Mouse (Mus musculus) limb, embryonic 12.5 days (tissue): ENCODE results near the gene Rnf126. TPM values are rescaled to one million over a fixed set of nuclear protein-coding genes. Genes with fewer than 3 reads are reported as not detected.
"Not testable (repeated sequence)": the region's sequence is repeated elsewhere in the genome, so short reads cannot be mapped to it uniquely, and the experiment has no call there.

Experiments used
- ATAC-seq: fragments of 200-750 bp; cut with Nextera tagmentation; 2 replicates; pipeline ENCODE4 v1.8.0; 2017; ENCODE audit warnings: low read depth, moderate TSS enrichment; ENCODE audit not compliant: insufficient number of reproducible peaks, insufficient read depth, low FRiP score, low TSS enrichment
- H3K27ac ChIP-seq: fragments of 300-500 bp; sonication (generic); 2 replicates; pipeline ENCODE4 v1.5.1; 2016; ENCODE audit warnings: mild to moderate bottlenecking, moderate library complexity
- H3K27me3 ChIP-seq: fragments of 300-500 bp; sonication (generic); 2 replicates; pipeline ENCODE4 v1.6.1; 2016; ENCODE audit warnings: mild to moderate bottlenecking, moderate library complexity
- H3K36me3 ChIP-seq: fragments of 300-500 bp; sonication (generic); 2 replicates; pipeline ENCODE4 v1.6.1; 2016; ENCODE audit warnings: mild to moderate bottlenecking, moderate library complexity
- H3K4me1 ChIP-seq: fragments of 300-500 bp; sonication (generic); replicated peaks from 2 replicates; pipeline ENCODE4 v1.6.1; 2016
- H3K4me2 ChIP-seq: fragments of 300-500 bp; sonication (generic); 2 replicates; pipeline ENCODE4 v1.6.1; 2016; ENCODE audit warnings: mild to moderate bottlenecking, moderate library complexity
- H3K4me3 ChIP-seq: fragments of 300-500 bp; sonication (generic); replicated peaks from 2 replicates; pipeline ENCODE4 v1.5.1; 2016; ENCODE audit warnings: mild to moderate bottlenecking
- H3K9ac ChIP-seq: fragments of 300-500 bp; sonication (generic); replicated peaks from 2 replicates; pipeline ENCODE4 v1.6.1; 2016; ENCODE audit warnings: mild to moderate bottlenecking, moderate library complexity
- H3K9me3 ChIP-seq: fragments of 300-500 bp; sonication (generic); 2 replicates; pipeline ENCODE4 v1.6.1; 2016; ENCODE audit warnings: mild to moderate bottlenecking, moderate library complexity
- WGBS: fragments of 180-500 bp; shearing (Covaris S2); methylation state at CpG from one replicate; pipeline ENCODE4 v1.1.7; 2016; 5-methylcytosine and 5-hydroxymethylcytosine counted together
- polyA plus RNA-seq: library from polyadenylated mRNA; unstranded; fragments of >200 nt; fragmentation: Nextera tagmentation; extraction: Ambion mirVana; gene quantifications from 2 replicates; pipeline ENCODE4 v1.2.1, GENCODE M21; 2016

Rnf126 gene
- polyA plus RNA-seq, 1 experiment from 2014 or later: 108 TPM

DNA sequence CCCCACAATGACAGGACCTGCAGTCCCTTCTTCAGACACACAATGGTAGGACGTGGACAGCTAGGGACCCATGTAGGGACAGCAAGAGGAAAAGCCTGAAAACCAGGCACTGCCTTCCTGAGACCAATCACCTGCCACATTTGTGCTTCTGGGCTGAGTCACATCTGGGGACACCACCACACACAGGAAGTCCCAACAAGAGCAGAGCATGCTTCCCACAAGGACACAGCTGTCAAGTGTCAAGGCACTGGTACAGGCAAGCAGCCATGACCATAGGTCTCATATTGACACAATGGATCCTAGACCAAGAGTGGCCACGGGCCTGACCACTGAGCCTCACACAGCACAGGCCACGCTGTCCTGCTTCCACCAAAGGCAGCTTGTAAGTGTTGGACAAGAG lies 3.9 kb downstream of the Rnf126 start:
- Histone ChIP-seq H3K9me3 (no peaks in the 10 kb centered on the region), H3K9ac (no peak overlapping the region), H3K27me3 (no peaks in the 10 kb centered on the region), H3K4me2 (no peak overlapping the region), H3K27ac (no peak overlapping the region), H3K36me3 (peaks cover 54% of the 10 kb centered on the region), H3K4me1 (peaks cover 23% of the 10 kb centered on the region), H3K4me3 (no peak overlapping the region)
- no peak for ATAC-seq
- WGBS: 96% methylated on average over 3 of the region's 3 CpGs

DNA sequence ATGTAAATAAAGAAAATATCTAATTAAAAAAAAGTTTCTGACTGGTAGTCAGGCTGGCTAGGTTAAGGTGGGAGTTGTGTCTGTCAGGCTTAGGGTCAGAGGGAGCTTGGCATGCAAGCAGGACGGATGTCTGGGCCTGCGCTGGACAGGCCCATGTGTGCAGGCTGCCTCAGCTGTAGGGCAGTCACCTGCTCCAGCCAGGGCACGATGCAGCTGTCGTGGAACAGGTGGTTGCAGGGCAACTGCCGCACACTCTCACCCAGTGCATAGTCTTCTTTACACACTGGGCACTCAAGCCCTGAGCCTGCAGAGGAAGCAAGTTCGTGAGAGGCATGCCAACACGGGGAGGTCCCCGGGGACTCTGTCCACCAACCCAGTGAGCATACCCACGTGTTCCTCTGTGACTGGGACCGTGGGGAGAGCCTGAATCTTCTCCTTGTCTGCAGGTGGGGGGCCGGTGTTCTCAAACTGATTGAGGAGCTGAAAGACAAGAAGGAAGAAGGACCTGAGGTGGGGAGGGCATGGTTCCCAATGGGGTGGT lies 6.1 kb downstream of the Rnf126 start:
- no peak for ATAC-seq
- Histone ChIP-seq H3K9me3 (no peaks in the 10 kb centered on the region), H3K4me1 (peaks cover 16% of the 10 kb centered on the region), H3K36me3 (peaks cover 74% of the 10 kb centered on the region), H3K4me2 (no peak overlapping the region), H3K9ac (no peak overlapping the region; the same call in 1 of the 2 replicates), H3K27me3 (no peaks in the 10 kb centered on the region), H3K4me3 (no peak overlapping the region), H3K27ac (no peak overlapping the region)
- WGBS: 93% methylated on average over 11 of the region's 11 CpGs

DNA sequence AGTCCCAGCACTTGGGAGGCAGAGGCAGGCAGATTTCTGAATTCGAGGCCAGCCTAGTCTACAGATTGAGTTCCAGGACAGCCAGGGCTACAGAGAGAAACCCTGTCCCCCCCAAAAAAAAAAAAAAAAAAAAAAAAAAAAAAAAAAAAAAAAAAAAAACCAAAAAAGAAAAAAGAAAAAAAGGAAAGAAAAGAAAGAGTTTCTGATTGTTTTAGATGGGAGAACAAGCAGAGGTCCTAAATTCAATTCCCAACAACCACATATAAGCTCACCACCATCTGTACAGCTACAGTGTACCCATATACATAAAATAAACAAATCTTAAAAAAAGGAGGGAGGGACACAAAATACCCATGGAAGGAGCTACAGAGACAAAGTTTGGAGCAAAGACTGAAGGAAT lies 7.1 kb downstream of the Rnf126 start:
- H3K4me2 ChIP-seq, H3K9me3 ChIP-seq, H3K4me3 ChIP-seq, H3K9ac ChIP-seq, H3K27me3 ChIP-seq, ATAC-seq, H3K27ac ChIP-seq: not testable (repeated sequence)
- WGBS: 96% methylated on average over 1 of the region's 1 CpGs
- H3K36me3 ChIP-seq: peaks cover 77% of the 10 kb centered on the region
- H3K4me1 ChIP-seq: peaks cover 15% of the 10 kb centered on the region

DNA sequence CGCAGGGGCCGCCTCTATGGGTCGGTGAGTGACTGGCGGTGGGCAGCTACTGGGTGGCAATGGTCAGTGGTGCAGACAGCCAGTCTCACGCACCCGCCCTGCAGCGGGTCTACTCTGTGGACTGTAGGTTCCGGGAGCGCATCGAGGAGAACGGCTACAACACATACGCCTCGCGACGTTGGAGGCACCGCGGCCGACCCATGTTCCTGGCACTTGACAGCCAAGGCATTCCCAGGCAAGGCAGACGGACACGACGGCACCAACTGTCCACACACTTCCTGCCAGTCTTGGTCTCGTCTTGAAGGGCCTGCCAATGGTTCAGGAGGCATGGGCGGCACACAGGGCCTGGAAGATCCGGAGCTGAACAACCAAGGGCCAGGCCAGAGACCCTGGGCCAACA lies 10.1 kb downstream of the Rnf126 start:
- H3K4me3 ChIP-seq: no peak overlapping the region
- H3K4me1 ChIP-seq: peaks cover 10% of the 10 kb centered on the region
- no peaks in the 10 kb centered on the region for H3K9me3 ChIP-seq
- no peaks in the 10 kb centered on the region for H3K27me3 ChIP-seq
- H3K4me2 ChIP-seq: no peak overlapping the region
- no peak overlapping the region for H3K9ac ChIP-seq
- 88% methylated on average over 24 of the region's 24 CpGs for WGBS
- H3K27ac ChIP-seq: no peak overlapping the region
- ATAC-seq: no peak
- H3K36me3 ChIP-seq: peaks cover 60% of the 10 kb centered on the region

DNA sequence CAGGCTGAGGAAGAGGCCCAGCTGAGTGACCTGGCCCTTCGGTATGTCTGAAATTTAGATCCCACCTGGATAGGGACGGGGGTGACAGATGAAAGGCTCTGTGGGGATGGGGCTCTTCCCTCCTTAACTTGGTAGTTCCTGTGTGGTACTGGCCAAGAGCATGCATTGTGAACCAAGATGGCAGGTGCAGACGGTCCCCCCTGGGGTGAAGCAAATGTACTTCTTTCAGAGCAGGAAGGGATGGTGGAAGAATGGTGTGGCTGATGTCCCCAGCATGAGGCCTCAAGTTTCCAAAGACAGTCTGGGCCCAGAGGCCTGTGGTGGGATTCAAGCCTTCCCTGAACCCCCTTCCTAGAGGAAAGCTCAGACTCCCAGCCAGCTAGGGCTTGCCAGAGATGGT lies 10.9 kb downstream of the Rnf126 start:
- peaks cover 52% of the 10 kb centered on the region for H3K36me3 ChIP-seq
- H3K4me2 ChIP-seq: no peak overlapping the region
- H3K27me3 ChIP-seq: no peaks in the 10 kb centered on the region
- H3K9ac ChIP-seq: 0 out of 2 replicates have a peak overlapping the region, but pooled peaks have one; percentile 8
- WGBS: 78% methylated on average over 3 of the region's 3 CpGs
- peaks cover 10% of the 10 kb centered on the region for H3K4me1 ChIP-seq
- H3K27ac ChIP-seq: no peak overlapping the region
- no peak overlapping the region for H3K4me3 ChIP-seq
- H3K9me3 ChIP-seq: no peaks in the 10 kb centered on the region
- ATAC-seq: no peak

DNA sequence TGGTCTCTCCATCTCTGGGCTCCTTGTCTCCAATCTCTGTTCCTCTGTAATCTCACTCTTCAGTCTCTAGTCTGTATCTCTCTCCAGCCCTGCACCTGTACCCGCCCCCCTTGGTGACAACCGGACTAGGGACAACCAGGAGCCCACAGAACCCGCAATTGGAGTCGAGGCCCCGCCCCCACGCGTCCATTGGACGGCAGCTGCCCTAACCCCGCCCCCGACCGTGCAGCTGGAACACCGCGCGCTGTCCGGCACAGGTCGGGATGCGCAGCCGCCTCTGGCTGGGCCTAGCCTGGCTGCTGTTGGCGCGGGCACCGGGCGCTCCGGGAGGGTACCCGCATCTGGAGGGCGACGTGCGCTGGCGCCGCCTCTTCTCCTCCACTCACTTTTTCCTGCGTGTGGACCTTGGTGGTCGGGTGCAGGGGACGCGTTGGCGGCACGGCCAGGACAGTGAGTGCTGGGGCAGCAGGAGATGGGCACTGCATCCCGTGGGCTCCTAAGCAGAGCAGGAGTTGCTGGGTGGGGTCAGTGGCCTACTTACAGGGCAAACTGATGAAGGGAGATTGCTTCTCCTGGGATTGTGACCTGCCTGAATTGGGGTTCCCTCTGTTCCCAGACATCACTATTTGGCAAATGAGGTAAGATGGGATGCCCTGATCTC lies 11.8 kb downstream of the Rnf126 start, which contains the start of gene Fgf22:
TSS of gene Fgf22 (plus strand) at position 221 of the 661 bp plus-strand sequence.
- ATAC-seq: peak; percentile 76; the same call in 1 of the 2 replicates
- Histone ChIP-seq H3K4me3 (peak within 1 kb of the TSS; percentile 40), H3K9ac (peak within 1 kb of the TSS; percentile 47), H3K27ac (no peak within 1 kb of the TSS), H3K4me1 (peaks cover 10% of the 10 kb centered on the region), H3K36me3 (peaks cover 43% of the 10 kb centered on the region), H3K4me2 (peak within 1 kb of the TSS; percentile 81), H3K9me3 (no peaks in the 10 kb centered on the region), H3K27me3 (no peaks in the 10 kb centered on the region)
- 1% methylated on average over 36 of the region's 36 CpGs for WGBS

DNA sequence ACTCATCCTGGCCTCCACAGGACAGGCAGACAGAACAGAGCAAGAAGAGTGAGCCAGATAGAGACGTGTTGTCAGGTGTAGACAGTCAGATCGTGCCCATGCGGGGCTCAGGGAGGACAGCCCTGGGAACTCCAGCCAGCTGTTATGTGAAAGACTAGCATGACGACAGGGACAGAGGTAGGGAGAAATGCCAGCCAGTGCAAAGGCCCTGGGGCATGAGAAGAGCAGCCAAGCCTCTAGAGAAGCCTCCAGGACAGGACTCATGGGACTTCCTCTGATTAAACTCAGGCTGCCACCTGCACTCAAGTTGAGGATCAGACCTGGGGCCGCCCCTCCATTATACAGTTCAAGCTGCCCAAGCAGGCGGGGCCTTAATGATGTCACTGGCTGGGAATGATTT lies 18.3 kb downstream of the Rnf126 start:
- Histone ChIP-seq H3K27me3 (no peaks in the 10 kb centered on the region), H3K4me3 (no peak overlapping the region), H3K27ac (no peak overlapping the region), H3K4me1 (peaks cover 6% of the 10 kb centered on the region), H3K9me3 (no peaks in the 10 kb centered on the region), H3K4me2 (no peak overlapping the region), H3K9ac (no peak overlapping the region), H3K36me3 (peaks cover 11% of the 10 kb centered on the region)
- 83% methylated on average over 6 of the region's 6 CpGs for WGBS
- no peak for ATAC-seq

DNA sequence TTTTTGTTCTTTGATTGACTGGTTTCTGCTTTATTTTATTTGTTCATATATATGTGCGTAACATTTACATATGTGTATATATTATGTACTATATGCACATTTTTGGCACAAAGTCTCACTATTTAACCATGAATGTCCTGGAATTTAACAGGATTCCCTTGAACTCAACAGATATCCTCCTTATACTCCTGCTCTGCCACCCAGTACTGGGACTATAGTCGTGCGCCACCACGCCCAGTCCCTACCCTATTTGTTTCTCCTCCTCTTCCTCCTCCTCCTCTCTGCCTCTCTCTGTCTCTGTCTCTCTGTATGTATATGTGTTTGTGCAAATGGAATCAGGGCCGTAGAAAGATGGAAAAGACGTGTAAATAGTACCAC lies 20.0 kb downstream of the Rnf126 start:
- Histone ChIP-seq H3K36me3 (peaks cover 27% of the 10 kb centered on the region), H3K9me3 (no peaks in the 10 kb centered on the region), H3K27me3 (no peaks in the 10 kb centered on the region), H3K9ac (no peak overlapping the region), H3K4me2 (peak overlapping the region; percentile 58), H3K4me1 (peaks cover 6% of the 10 kb centered on the region), H3K27ac (no peak overlapping the region), H3K4me3 (peak overlapping the region; percentile 56)
- WGBS: 25% methylated on average over 6 of the region's 6 CpGs
- peak; percentile 35; the same call in 1 of the 2 replicates for ATAC-seq

DNA sequence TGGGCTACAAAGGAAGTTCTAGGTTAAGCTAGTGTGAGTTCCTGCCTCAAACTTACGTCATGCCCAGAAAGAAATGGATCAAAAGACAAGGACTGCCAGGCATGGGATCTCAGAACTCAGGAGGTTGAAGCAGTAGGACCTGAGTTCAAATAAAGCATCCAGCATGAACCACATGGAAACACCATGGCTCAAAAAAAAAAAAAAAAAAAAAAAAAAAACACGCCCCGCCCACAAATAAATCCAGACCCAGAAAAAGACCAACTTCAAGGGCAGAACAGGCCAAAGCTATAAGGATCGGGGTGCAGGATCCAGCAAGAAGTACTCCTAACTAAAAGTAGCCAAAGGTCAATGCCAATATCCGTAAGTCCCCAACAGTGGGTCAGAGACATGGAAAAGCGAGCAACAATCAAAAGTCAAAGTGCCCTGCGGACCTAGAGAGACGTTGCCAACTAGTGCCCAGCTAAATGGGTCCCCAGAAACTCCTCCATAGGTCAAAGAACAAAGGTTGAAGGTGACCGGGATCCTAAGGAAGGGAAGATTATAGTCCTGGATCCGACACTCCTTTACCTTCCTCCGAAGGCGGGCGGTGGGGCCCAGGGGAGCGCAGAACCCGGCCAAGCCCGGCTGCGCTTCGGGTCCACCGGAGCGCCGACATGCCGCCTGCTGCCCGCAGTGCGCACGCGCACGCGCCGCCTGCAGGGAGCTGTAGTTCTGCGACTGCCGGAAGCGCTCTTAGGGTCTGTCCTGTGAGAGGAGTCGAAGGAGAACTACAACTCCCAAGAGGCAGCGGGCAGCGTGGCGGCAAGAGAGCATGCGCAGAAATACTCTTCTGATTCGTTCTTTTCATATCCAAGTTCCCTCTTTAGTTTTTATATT lies 20.6 kb downstream of the Rnf126 start, which contains the start of gene Polrmt:
TSS of gene Polrmt (minus strand) at position 684 of the 876 bp plus-strand sequence.
- Histone ChIP-seq H3K36me3 (peaks cover 34% of the 10 kb centered on the region), H3K27me3 (no peaks in the 10 kb centered on the region), H3K27ac (no peak within 1 kb of the TSS), H3K9me3 (0 out of 2 replicates have a peak, but pooled peaks cover 1% of the 10 kb centered on the region), H3K9ac (peak within 1 kb of the TSS; percentile 56), H3K4me3 (peak within 1 kb of the TSS; percentile 56), H3K4me2 (peak within 1 kb of the TSS; percentile 58), H3K4me1 (peaks cover 6% of the 10 kb centered on the region)
- peak; percentile 92 for ATAC-seq
- 3% methylated on average over 38 of the region's 38 CpGs for WGBS

DNA sequence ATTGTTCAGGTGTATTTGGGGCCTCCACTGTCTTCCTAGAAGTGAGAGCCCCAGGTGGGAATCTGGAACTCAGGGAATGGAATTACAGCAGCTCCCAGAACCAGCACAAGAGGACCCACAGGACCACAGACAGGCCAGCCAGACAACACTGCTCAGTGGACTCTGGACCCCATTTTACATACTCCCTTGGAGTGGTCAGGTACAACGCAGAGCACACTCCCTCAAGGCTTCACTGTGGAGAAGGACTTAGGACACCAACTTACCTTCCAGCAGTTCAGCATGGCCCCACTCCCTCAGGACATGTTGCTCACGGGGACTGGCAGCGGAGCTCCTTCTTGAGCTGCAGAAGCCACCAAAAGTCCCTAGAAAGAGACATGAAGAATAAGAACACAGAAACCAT lies 21.3 kb downstream of the Rnf126 start:
- Histone ChIP-seq H3K36me3 (peaks cover 41% of the 10 kb centered on the region), H3K4me3 (peak overlapping the region; percentile 56), H3K27ac (no peak overlapping the region), H3K27me3 (no peaks in the 10 kb centered on the region), H3K9ac (no peak overlapping the region), H3K9me3 (peaks cover 8% of the 10 kb centered on the region), H3K4me2 (peak overlapping the region; percentile 58), H3K4me1 (peaks cover 6% of the 10 kb centered on the region)
- no peak for ATAC-seq
- 88% methylated on average over 3 of the region's 3 CpGs for WGBS
